Mouse (Mus musculus) myocyte (in vitro differentiated cells): ENCODE measurements at regions not wholly inside any gene's neighbourhood (a gene's known extent, or its start where the extent isn't known, plus 50 kb on each side); places are given as distances from the start of the nearest gene placed in this dataset.

Experiments
- MAX ChIP-seq: IDR thresholded peaks from one replicate; pipeline ENCODE4 v1.6.1; 2011; ENCODE audit warnings: low read depth, mild to moderate bottlenecking, control low read depth
- MYOG ChIP-seq, 3 experiments: IDR thresholded peaks; one replicate each; pipeline ENCODE4 v1.6.1; 2011; ENCODE audit warnings: control low read depth in 2 of 3, low read depth in 2 of 3, mild to moderate bottlenecking in 2 of 3; ENCODE audit not compliant: insufficient read length in 2 of 3, control insufficient read depth in 1 of 3, insufficient read depth in 1 of 3
- POLR2A ChIP-seq: IDR thresholded peaks from one replicate; pipeline ENCODE4 v1.6.1; 2011; ENCODE audit warnings: low read depth, mild to moderate bottlenecking, control low read depth, moderate library complexity; ENCODE audit not compliant: insufficient read length
- USF1 ChIP-seq: IDR thresholded peaks from one replicate; pipeline ENCODE4 v1.6.1; 2011; ENCODE audit warnings: low read depth, mild to moderate bottlenecking, control low read depth, moderate library complexity

DNA sequence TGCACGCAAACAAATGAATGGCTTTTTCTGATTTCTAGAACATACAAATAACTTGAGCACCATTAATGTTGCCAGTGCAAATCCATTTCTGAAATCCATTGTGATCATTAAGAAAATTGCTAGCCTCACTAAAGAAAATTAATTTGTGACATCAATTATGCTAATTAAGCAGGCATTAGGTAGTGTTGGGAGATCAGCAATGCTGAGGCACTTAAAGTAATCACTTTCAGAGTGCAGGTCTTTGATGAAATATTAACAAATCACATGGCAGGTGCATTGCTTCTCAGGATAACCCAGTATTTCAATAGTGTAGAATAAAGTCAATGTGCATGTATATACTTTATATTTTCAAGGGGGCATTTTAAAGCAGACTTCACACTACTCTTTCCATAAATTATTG lies 385.0 kb downstream of the Btbd3 start:
- TF ChIP-seq MAX, result no peak
- no peak for TF ChIP-seq USF1
- no peak for TF ChIP-seq MYOG (IDR thresholded peaks at IDR 0.05; ENCODE audit: control insufficient read depth in 1 of 3, insufficient read depth in 1 of 3, insufficient read length in 2 of 3, low read depth in 2 of 3)
- TF ChIP-seq POLR2A, result no peak
